Mouse (Mus musculus) hindbrain, embryonic 12.5 days (tissue): ENCODE measurements around the gene Olfr1052. TPM values are rescaled to one million over a fixed set of nuclear protein-coding genes. Genes with fewer than 3 reads are reported as not detected.
"Not testable (repeated sequence)": the region's sequence is repeated elsewhere in the genome, so short reads cannot be mapped to it uniquely, and the experiment has no call there.

Experiments
- ATAC-seq: fragments of 200-750 bp; cut with Nextera tagmentation; 2 replicates; pipeline ENCODE4 v1.8.0; 2017; ENCODE audit warnings: moderate TSS enrichment; ENCODE audit not compliant: low FRiP score
- H3K27ac ChIP-seq: fragments of 300-500 bp; sonication (generic); 2 replicates; pipeline ENCODE4 v1.5.1; 2016; ENCODE audit warnings: mild to moderate bottlenecking
- H3K27me3 ChIP-seq: fragments of 300-500 bp; sonication (generic); 2 replicates; pipeline ENCODE4 v1.6.1; 2016; ENCODE audit warnings: mild to moderate bottlenecking
- H3K36me3 ChIP-seq: fragments of 300-500 bp; sonication (generic); 2 replicates; pipeline ENCODE4 v1.6.1; 2016; ENCODE audit warnings: mild to moderate bottlenecking
- H3K4me1 ChIP-seq: fragments of 300-500 bp; sonication (generic); 2 replicates; pipeline ENCODE4 v1.6.1; 2016
- H3K4me2 ChIP-seq: fragments of 300-500 bp; sonication (generic); replicated peaks from 2 replicates; pipeline ENCODE4 v1.6.1; 2016; ENCODE audit warnings: mild to moderate bottlenecking
- H3K4me3 ChIP-seq: fragments of 300-500 bp; sonication (generic); 2 replicates; pipeline ENCODE4 v1.5.1; 2016; ENCODE audit warnings: mild to moderate bottlenecking
- H3K9ac ChIP-seq: fragments of 300-500 bp; sonication (generic); 2 replicates; pipeline ENCODE4 v1.6.1; 2016; ENCODE audit warnings: mild to moderate bottlenecking, moderate library complexity
- H3K9me3 ChIP-seq: fragments of 300-500 bp; sonication (generic); replicated peaks from 2 replicates; pipeline ENCODE4 v1.6.1; 2016; ENCODE audit warnings: mild to moderate bottlenecking
- WGBS: fragments of 180-500 bp; shearing (Covaris S2); methylation state at CpG from one replicate; pipeline ENCODE4 v1.1.7; 2016; 5-methylcytosine and 5-hydroxymethylcytosine counted together
- polyA plus RNA-seq: library from polyadenylated mRNA; unstranded; fragments of >200 nt; fragmentation: Nextera tagmentation; extraction: Ambion mirVana; gene quantifications from 2 replicates; pipeline ENCODE4 v1.2.1, GENCODE M21; 2016

Gene Olfr1052
- not detected in 2 replicates for polyA plus RNA-seq

DNA sequence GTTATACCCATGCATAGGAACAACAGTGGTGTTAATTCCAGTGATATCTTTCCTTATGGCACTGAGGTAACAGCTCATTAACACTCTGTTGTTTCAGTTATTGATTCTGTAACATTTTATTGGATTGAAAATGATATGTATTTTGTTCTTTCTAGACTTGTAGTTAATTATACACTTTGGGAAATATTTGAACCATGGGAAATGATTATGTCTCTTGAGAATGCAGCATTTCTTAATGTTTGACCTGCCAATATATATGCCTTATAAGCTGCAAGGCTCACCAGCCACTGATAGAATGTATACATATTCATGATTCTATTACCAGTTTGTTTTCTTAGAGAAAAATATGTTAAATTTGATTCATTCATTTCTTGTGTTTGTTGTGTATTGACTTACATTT is at the start of gene Olfr1052:
Gene Olfr1052, plus strand, starts transcription at position 301 of the 400 bp plus-strand sequence.
- Histone ChIP-seq H3K4me3 (no peak within 1 kb of the TSS), H3K27ac (no peak within 1 kb of the TSS), H3K4me2 (no peak within 1 kb of the TSS), H3K36me3 (no peaks in the 10 kb centered on the region), H3K4me1 (no peaks in the 10 kb centered on the region), H3K9ac (no peak within 1 kb of the TSS), H3K27me3 (no peaks in the 10 kb centered on the region), H3K9me3 (no peaks in the 10 kb centered on the region)
- no peak for ATAC-seq

GRCm38 (mm10) chr2:86258228-86258627 is 34.0 kb upstream of the Olfr1052 start, which contains the start of gene Olfr1049:
TSS of gene Olfr1049 (minus strand) at chr2:86258328.
- not testable (repeated sequence) for H3K4me3 ChIP-seq, H3K4me2 ChIP-seq, H3K27ac ChIP-seq, H3K27me3 ChIP-seq, H3K9ac ChIP-seq, H3K36me3 ChIP-seq, H3K9me3 ChIP-seq, H3K4me1 ChIP-seq, ATAC-seq

DNA sequence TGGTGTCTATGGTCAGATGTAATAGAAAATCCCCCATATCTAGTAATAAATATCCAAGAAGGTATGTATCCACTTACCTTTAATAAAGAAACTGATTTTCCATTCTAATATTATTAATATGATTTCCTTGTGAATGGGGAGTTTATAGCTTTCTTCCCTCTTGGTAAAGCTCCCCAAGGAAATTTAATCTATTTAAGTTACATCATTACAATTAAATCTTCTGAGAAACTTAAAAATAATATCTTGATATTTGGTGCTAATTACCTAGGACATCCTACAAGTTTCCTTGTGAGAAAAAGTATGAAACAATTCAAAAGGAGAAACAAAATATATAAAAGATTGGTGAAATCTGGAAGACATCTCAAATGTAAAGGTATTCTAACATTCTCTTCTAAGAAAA is 13.3 kb upstream of the Olfr1052 start, which contains the start of gene Olfr1051:
Gene Olfr1051, minus strand, starts transcription at position 101 of the 400 bp plus-strand sequence.
- H3K36me3 ChIP-seq, H3K4me2 ChIP-seq, ATAC-seq, H3K9ac ChIP-seq, H3K4me1 ChIP-seq, H3K9me3 ChIP-seq, H3K27ac ChIP-seq, H3K4me3 ChIP-seq, H3K27me3 ChIP-seq: not testable (repeated sequence)

- Histone ChIP-seq H3K27me3 (no peaks in the 10 kb centered on the region), H3K27ac (no peak within 1 kb of the TSS), H3K4me1 (no peaks in the 10 kb centered on the region), H3K9me3 (no peaks in the 10 kb centered on the region), H3K9ac (no peak within 1 kb of the TSS), H3K4me3 (no peak within 1 kb of the TSS), H3K36me3 (no peaks in the 10 kb centered on the region), H3K4me2 (no peak within 1 kb of the TSS)
- 70% methylated on average over 3 of the region's 3 CpGs for WGBS
- no peak for ATAC-seq
Observed at GRCm38 (mm10) chr2:86315184-86315583, 22.9 kb downstream of the Olfr1052 start, which contains the start of gene Olfr1053. TSS of gene Olfr1053 (minus strand) at chr2:86315284.

GRCm38 (mm10) chr2:86335333-86335732 is 43.1 kb downstream of the Olfr1052 start, which contains the start of gene Olfr1054:
TSS of gene Olfr1054 (minus strand) at chr2:86335433.
- Histone ChIP-seq H3K9me3 (no peaks in the 10 kb centered on the region), H3K27me3 (no peaks in the 10 kb centered on the region), H3K4me1 (no peaks in the 10 kb centered on the region), H3K36me3 (no peaks in the 10 kb centered on the region), H3K9ac (no peak within 1 kb of the TSS), H3K4me2 (no peak within 1 kb of the TSS), H3K27ac (no peak within 1 kb of the TSS), H3K4me3 (no peak within 1 kb of the TSS)
- WGBS = 90% methylated on average over 3 of the region's 3 CpGs
- no peak for ATAC-seq

Other genes with a start within 250 kb of the Olfr1052 start
- not detected in 2 replicates for gene Olfr1034, start 246.6 kb upstream of the Olfr1052 start, polyA plus RNA-seq
- gene Olfr1036, start 218.5 kb upstream of the Olfr1052 start, polyA plus RNA-seq = not detected in 2 replicates
- gene Olfr1037, start 205.1 kb upstream of the Olfr1052 start, polyA plus RNA-seq = not detected in 2 replicates
- not detected in 2 replicates for gene Olfr1039, start 156.5 kb upstream of the Olfr1052 start, polyA plus RNA-seq
- not detected in 2 replicates for gene Olfr1040, start 145.7 kb upstream of the Olfr1052 start, polyA plus RNA-seq
- not detected in 2 replicates for gene Olfr1042, start 130.6 kb upstream of the Olfr1052 start, polyA plus RNA-seq
- not detected in 2 replicates for gene Olfr1043, start 124.9 kb upstream of the Olfr1052 start, polyA plus RNA-seq
- not detected in 2 replicates for gene Olfr1044, start 114.6 kb upstream of the Olfr1052 start, polyA plus RNA-seq
- gene Olfr52, start 106.8 kb upstream of the Olfr1052 start, polyA plus RNA-seq = not detected in 2 replicates
- gene Olfr1045, start 89.4 kb upstream of the Olfr1052 start, polyA plus RNA-seq = not detected in 2 replicates
- gene Olfr1046, start 73.1 kb upstream of the Olfr1052 start, polyA plus RNA-seq = not detected in 2 replicates
- not detected in 2 replicates for gene Olfr1047, start 61.1 kb upstream of the Olfr1052 start, polyA plus RNA-seq
- not detected in 2 replicates for gene Olfr1048, start 52.2 kb upstream of the Olfr1052 start, polyA plus RNA-seq
- not detected in 2 replicates for gene Olfr1049, start 34.1 kb upstream of the Olfr1052 start, polyA plus RNA-seq
- gene Olfr1051, start 13.4 kb upstream of the Olfr1052 start, polyA plus RNA-seq = not detected in 2 replicates
- not detected in 2 replicates for gene Olfr1053, start 22.8 kb downstream of the Olfr1052 start, polyA plus RNA-seq
- gene Olfr1054, start 43.0 kb downstream of the Olfr1052 start, polyA plus RNA-seq = not detected in 2 replicates
- not detected in 2 replicates for gene Olfr1055, start 57.8 kb downstream of the Olfr1052 start, polyA plus RNA-seq
- gene Olfr1056, start 70.0 kb downstream of the Olfr1052 start, polyA plus RNA-seq = not detected in 2 replicates
- gene Olfr1057, start 85.9 kb downstream of the Olfr1052 start, polyA plus RNA-seq = not detected in 2 replicates
- not detected in 2 replicates for gene Olfr1058, start 96.1 kb downstream of the Olfr1052 start, polyA plus RNA-seq
- gene Olfr1061, start 121.6 kb downstream of the Olfr1052 start, polyA plus RNA-seq = not detected in 2 replicates
- not detected in 2 replicates for gene Olfr1062, start 134.3 kb downstream of the Olfr1052 start, polyA plus RNA-seq
- not detected in 2 replicates for gene Olfr1065, start 158.1 kb downstream of the Olfr1052 start, polyA plus RNA-seq
- not detected in 2 replicates for gene Olfr1066, start 163.8 kb downstream of the Olfr1052 start, polyA plus RNA-seq
- gene Olfr228, start 194.9 kb downstream of the Olfr1052 start, polyA plus RNA-seq = not detected in 2 replicates
- gene Olfr1076, start 216.0 kb downstream of the Olfr1052 start, polyA plus RNA-seq = not detected in 2 replicates